Mouse (Mus musculus) Muller cell, postnatal 12 days (primary cell): ENCODE data around the gene Slc18a2.

ENCODE experiments used
- DNase-seq: peaks from one replicate; pipeline ENCODE4 v3.0.0-alpha.2; 2015; ENCODE audit errors: inconsistent ontology term

Slc18a2 gene

DNA sequence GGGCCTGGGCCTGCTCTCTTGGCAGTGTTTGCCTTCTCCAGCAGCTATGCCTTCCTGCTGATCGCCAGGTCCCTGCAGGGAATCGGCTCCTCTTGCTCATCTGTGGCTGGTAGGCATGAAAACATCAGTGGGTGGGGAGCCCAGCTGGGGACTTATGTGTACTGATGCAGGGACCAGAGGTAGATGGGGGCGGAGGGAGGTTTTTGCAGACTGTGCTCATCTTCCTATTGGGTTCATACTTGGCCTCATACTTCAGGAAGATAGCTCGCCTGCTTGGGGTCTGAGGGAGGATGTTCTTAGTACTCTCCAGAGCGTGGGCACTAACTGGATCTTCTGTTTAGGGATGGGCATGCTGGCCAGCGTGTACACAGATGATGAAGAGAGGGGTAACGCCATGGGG is 12.5 kb downstream of the Slc18a2 start:
- no peak for DNase-seq

- no peak for DNase-seq
Observed at GRCm38 (mm10) chr19:59276354-59276753, 15.7 kb downstream of the Slc18a2 start.

DNA sequence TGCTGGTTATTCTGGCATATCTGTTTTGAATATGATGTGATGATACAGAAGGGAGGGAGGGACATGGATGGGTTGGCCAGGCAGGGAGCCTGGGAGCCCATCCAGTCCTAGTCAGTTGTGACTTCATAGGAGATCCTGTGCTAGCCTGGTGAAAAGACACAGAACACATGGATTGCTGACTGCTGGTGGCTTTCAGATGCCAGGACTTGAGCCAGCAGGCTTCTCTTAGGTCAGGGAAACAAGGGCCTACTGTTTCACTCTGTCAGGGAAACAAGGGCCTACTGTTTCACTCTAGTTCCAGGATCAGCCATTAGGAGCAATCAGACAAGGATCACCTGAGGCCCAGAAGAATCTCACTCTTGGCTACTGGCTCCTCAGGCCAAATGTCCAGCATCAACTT is 20.1 kb downstream of the Slc18a2 start:
- peak; percentile 27 for DNase-seq

DNA sequence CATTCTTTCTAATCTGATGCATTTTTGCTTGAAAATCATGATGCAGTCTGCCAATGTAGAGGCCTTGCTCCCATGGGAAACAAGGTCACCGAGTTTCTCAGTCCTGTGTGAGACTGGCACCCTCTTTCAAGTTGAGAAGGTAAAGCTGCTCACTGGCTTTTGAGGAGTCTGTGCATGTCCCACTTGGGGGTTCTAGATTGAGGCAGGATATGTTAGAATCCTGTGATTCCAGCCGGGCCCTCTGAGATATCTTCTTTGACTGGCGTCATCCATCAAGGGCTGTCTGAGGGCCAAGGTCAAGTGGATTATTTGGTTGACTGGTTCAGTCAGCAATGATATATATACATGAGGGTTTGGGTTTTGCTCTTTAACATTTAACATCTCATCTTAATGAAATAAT is 21.3 kb downstream of the Slc18a2 start:
- no peak for DNase-seq

GRCm38 (mm10) chr19:59289042-59289441 is 28.3 kb downstream of the Slc18a2 start:
- no peak for DNase-seq

DNA sequence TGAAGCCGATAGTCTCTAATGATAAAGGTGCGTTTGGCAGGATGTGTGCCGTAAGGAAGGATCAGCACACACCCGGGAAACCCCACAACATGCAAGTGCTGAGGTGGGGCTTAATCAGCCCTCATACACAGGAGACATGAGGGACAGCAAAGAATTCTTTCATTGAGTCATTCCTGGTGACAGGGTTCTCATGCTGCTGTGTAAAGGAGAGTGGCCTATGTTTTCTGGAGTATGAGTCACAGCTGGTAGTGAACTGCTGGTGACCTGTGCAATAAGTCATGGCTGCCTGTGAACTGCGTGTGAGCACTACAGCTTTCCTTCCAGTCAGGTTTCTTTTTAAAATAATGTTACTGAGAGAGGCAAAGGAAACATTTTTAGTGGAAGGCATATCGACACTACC is 29.1 kb downstream of the Slc18a2 start:
- DNase-seq = peak; percentile 17

DNA sequence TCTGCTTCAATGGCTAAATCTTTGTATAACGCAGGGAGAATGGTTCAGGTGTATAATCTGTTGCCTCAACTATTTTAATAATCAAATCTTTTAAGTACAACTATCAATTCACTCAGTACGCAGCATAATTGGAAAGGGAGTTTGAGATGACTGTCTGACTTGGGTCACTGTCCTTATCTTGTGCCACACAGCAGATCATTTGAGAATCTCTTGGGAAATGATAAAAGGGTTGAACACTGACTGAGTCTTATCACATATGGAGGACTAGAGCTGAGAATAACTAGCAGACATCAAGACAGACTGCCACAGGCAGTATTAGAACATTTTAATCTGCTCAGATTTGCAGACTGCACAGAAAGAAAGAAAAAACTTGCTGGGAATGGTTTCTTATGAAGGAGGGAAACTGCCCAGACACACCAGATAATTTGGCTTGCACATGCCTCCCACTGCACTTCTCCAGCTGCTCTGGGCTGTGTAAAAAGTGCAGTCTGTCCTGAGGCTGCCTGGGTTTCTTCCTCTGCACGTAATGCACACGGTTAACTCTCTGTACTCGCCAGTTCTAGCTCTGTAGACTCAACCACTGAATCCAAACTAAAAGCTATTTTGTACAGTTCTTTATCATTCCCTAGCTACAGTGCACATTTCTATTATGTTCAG is 31.6 kb downstream of the Slc18a2 start:
- DNase-seq = no peak

DNA sequence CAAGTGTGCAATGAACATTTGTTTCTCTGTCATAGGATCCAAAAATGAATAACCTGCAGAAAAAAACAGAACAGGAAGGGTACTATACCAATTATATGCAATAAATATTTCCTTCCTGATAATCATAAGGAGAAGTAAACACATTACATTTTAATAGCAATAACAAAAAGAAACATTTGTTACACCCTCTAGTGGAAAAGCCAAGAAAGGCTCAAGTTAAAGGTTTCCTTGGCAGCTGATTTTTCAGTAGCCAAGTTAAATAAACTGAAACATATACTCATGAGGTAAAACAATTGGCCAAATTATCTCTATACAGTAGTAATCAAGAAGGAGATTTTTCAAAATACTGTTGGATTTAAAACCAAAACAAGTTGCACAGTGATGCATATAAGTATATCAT is 54.6 kb downstream of the Slc18a2 start:
- no peak for DNase-seq

DNA sequence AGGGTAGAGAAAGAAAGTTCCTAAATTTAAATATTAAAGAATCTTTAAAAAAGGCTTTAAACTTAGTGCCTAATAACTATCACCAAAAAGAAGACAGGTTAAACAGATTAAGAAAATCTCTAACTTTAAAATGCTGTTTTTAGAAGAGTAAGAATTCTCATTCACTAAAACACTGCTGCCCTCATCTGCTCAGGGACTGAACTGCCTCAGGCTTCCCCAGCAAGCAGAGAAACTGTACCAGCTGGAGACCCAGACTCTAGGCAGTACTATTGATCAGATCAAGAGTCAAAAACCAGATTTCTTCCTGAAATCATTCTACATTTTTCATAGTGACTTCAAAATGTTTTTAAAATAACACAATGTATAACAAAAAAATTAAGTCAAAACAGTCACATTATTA is 55.9 kb downstream of the Slc18a2 start:
- no peak for DNase-seq

DNA sequence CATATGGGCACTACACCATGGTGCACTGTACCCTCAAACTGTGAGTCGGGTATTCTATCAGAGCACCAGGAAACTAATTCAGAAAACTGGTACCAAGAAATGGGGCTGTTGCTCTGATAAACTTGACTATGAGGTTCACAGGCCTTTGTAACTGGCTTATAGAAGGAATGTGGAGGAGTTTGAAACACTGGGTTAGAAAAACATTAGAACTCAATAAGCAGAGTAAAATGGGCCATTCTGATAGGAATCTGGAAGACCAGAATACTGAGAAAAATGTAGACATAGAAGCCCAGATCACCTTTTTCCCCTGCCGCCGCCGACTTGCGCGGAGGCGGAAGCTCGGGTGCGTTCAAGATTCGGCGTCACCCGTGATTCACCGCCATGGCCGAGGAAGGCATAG is 61.3 kb downstream of the Slc18a2 start, which contains the start of gene Rps12-ps3:
Gene Rps12-ps3, plus strand, starts transcription at position 301 of the 400 bp plus-strand sequence.
- no peak for DNase-seq

GRCm38 (mm10) chr19:59330816-59331225 is 70.1 kb downstream of the Slc18a2 start:
- no peak for DNase-seq

GRCm38 (mm10) chr19:59336655-59337054 is 76.0 kb downstream of the Slc18a2 start:
- DNase-seq = no peak

GRCm38 (mm10) chr19:59337872-59338681 is 77.4 kb downstream of the Slc18a2 start:
- peak; percentile 80 for DNase-seq

- no peak for DNase-seq
Observed at GRCm38 (mm10) chr19:59339908-59340307, 79.2 kb downstream of the Slc18a2 start.

GRCm38 (mm10) chr19:59342964-59343363 is 82.3 kb downstream of the Slc18a2 start:
- no peak for DNase-seq

- DNase-seq = no peak
Observed at GRCm38 (mm10) chr19:59344304-59344711, 83.6 kb downstream of the Slc18a2 start.

- DNase-seq = no peak
Observed at GRCm38 (mm10) chr19:59345081-59345657, 84.5 kb downstream of the Slc18a2 start.
